Mouse (Mus musculus): ENCODE data around the gene Xlr5a.

DNA sequence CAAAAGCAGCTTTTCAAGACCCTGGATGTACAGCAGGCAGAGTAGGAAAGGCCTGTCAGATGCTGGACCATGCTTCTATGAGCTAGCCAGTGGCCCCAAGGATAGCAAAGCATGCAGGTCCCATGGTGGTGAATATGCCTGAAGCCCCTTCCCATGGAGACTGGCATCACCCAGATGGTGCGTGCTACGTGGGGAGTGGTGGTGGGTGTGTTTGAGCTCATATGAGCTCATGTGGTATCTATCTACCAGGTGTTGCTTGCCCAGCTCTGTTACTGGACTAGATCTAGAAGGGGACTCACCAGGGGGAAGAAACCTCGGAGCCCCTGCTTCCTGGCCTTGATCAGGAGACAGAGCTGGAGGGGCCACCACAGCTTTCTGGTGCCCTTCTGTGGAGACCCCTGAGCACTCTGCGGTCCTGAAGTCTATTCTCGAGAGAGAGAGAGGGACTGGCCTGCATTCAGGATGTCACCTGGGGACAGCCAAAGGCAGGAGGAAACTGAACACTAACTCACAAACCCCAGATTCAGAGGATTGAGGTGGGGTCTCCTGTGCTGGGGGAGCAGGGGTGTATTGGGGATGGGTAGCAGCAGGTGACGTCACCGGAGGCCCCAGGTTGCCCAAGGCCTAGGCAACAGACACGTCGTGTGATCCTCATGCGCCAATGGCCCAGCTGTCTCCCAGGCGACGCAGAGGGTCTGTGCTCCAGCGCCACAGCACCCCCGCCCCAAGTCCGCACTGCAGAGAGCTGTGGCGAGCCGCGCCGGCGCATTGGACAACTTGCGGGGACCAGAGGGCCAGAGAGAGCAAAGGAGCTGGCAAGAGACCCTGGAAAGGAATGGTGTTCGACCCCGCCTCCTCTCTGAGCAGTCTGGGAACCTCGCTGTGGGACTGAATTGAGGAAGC is 229.0 kb downstream of the Xlr5a start:
- TF ChIP-seq EP300 (IDR thresholded peaks at IDR 0.05; ENCODE audit: low read depth), result no peak
- TF ChIP-seq CTCF (IDR thresholded peaks at IDR 0.05; ENCODE audit: low read depth), result no peak
